Mouse (Mus musculus) macrophage (primary cell): ENCODE data around the gene Rfx6. TPM values are rescaled to one million over a fixed set of nuclear protein-coding genes. Genes with fewer than 3 reads are reported as not detected.

Experiments used
- H3K27ac ChIP-seq: fragments of 350-480 bp; formaldehyde crosslinking; 2 replicates; pipeline ENCODE4 v1.9.0; 2021
- H3K36me3 ChIP-seq: fragments of 350-480 bp; formaldehyde crosslinking; 2 replicates; pipeline ENCODE4 v1.9.0; 2021; ENCODE audit errors: inconsistent target
- H3K4me3 ChIP-seq: fragments of 350-480 bp; formaldehyde crosslinking; 2 replicates; pipeline ENCODE4 v1.9.0; 2021; ENCODE audit errors: inconsistent target
- H3K79me2 ChIP-seq: fragments of 350-480 bp; formaldehyde crosslinking; 2 replicates; pipeline ENCODE4 v1.9.0; 2021; ENCODE audit errors: inconsistent target
- WGBS: methylation state at CpG from one replicate; pipeline ENCODE4 v1.1.7; 2026; ENCODE audit warnings: inconsistent platforms; ENCODE audit not compliant: missing documents; 5-methylcytosine and 5-hydroxymethylcytosine counted together
- polyA plus RNA-seq: library from polyadenylated mRNA; stranded (reverse); fragments of 250-400 nt; gene quantifications from 3 replicates; pipeline ENCODE4 v1.2.4, GENCODE M21; 2018; ENCODE audit warnings: inconsistent platforms
- total RNA-seq, 78 experiments: library from RNA; depleted of rRNA; stranded (reverse); fragments of 250-400 nt; gene quantifications; 1 replicate in 9 of 78; 2 replicates in 24 of 78; 3 replicates in 43 of 78; 4 replicates in 2 of 78; pipeline ENCODE4 v1.2.4; 2018; ENCODE audit warnings: inconsistent platforms in 56 of 78

Rfx6 gene
- not detected for total RNA-seq (2018; cell fraction: chromatin; rRNA removed)
- not detected for total RNA-seq (2018; cell fraction: cytosol; rRNA removed)
- not detected for total RNA-seq (2018; cell fraction: nucleus; rRNA removed)
- polyA plus RNA-seq = not detected in 3 replicates

DNA sequence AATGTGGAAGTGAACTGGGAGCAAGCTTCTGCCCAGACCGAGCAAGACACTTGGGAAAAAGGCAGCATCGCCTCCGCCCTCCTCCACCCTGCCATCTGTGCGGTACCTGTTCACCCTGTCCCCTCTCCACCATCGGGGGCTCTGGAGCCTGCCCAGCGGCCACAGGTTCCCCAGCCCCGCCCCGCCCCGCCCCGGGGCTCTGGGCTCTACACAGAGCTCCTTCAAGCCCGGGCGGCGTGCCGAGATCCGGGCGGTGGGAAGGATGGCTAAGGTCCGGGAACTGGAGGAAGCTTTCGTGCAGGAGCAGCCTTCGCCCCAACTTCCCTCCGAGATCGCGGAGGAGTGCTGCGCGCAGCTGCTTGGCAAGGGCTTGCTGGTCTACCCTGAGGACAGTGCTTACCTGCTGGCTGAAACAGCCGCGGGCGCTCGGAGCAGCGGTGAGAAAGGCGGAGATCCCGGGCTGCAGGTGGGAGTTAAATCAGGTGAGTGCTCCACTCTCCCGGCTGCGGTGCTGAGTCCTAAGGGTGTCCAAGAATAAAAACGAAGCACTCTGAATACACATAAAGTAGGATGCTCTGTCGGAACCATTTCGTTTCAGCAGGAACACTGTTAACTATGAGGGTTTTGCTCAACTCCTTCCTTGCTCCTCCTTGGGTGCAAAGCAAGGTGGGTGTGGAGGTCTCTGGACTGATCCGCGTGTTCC, at the start of gene Rfx6:
Gene Rfx6, plus strand, starts transcription at position 209 of the 703 bp plus-strand sequence.
- WGBS = 5% methylated on average over 36 of the region's 38 CpGs
- H3K27ac ChIP-seq = no peak within 1 kb of the TSS
- H3K79me2 ChIP-seq = no peaks in the 10 kb centered on the region
- no peak within 1 kb of the TSS for H3K4me3 ChIP-seq
- H3K36me3 ChIP-seq = no peaks in the 10 kb centered on the region

DNA sequence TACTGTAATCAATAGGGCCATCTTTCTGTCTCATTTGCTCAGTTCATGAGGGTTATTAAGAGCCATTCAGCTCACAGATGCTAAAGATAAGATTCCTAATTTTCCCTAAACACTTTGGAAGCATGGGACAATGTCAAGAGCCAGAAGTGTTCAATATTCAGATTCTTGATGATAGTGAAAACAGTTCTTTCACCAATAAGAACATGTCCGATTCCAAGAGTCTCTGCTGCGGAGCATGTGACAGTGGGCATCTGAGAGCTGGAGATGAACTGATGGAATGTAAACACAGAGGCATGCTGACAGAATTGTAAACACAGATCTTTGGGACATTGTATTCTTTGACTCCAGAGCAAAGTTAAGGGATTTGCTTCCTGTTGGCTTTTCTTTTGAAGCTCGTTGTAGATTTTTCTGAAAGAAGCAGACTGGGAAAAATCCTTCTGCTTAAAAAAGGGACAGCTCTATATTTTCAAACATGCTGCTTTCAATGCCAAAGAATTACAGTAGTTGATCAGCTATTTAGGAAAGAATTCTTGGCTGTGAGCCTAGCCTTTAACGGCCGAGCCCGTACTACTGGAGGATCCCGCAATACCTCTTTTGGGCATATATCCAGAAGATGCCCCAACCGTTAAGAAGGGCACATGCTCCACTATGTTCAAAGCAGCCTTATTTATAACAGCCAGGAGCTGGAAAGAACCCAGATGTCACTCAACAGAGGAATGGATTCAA, 46.0 kb upstream of the Rfx6 start, which contains the start of gene Gprc6a:
Gene Gprc6a, minus strand, starts transcription at position 51 of the 726 bp plus-strand sequence.
- H3K36me3 ChIP-seq = no peaks in the 10 kb centered on the region
- no peak within 1 kb of the TSS for H3K4me3 ChIP-seq
- WGBS = 85% methylated on average over 8 of the region's 8 CpGs
- no peaks in the 10 kb centered on the region for H3K79me2 ChIP-seq
- H3K27ac ChIP-seq = no peak within 1 kb of the TSS

DNA sequence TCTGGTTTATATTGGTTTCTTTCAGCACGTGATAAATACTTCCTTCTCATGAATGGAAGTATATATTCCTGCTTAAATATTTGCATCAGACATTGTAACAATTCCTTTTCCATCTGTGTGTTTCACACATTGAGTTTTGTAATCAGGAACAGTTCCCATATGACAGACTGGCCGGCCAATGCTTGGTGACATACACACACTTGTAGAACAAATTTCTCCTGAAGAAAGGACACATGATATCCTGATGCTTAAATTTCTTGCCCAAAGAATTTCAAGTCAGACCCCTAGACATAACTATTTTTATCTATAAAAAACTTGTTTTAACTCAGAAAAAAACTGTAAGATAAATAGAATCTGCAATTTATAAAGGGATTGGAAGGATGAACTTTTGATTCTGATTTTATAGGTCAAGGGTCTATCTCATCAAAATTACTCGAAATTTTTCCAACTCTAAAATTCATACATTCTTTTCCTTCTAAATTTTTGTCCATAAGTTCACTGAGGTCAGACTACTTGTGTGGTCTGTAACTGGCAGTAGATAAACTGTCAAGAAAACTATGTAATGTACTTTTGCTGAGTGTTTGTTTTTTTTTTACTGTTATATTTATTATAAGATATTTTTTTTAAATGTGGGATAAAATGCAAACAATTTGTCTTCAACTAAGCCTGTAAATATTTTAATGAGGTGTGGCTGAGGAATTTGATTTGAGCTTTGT, 27.9 kb upstream of the Rfx6 start:
- WGBS = 76% methylated on average over 3 of the region's 3 CpGs
- H3K27ac ChIP-seq = no peak overlapping the region
- H3K4me3 ChIP-seq = no peak overlapping the region
- no peaks in the 10 kb centered on the region for H3K79me2 ChIP-seq
- no peaks in the 10 kb centered on the region for H3K36me3 ChIP-seq

DNA sequence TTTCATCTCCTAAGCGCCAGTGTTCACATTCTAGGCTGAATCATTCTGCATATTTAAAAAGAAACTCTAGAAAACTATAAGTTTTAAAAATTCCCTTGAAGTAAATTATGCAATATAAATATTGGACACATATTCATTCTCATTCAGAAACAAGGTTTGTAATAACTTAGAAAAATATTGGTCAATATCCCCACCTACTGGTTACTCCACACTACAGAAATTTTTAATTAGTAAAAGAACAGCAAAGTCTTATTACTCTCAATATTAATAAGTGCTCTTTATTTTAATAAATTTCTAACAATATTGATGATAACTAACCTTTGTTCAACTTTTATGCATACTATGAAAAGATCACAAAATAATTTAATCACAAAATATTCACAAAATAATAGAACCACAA, 20.2 kb upstream of the Rfx6 start:
- H3K27ac ChIP-seq = no peak overlapping the region
- WGBS = 62% methylated on average over 1 of the region's 1 CpGs
- no peaks in the 10 kb centered on the region for H3K79me2 ChIP-seq
- no peak overlapping the region for H3K4me3 ChIP-seq
- no peaks in the 10 kb centered on the region for H3K36me3 ChIP-seq

- no peaks in the 10 kb centered on the region for H3K79me2 ChIP-seq
- H3K4me3 ChIP-seq = no peak overlapping the region
- no peaks in the 10 kb centered on the region for H3K36me3 ChIP-seq
- H3K27ac ChIP-seq = no peak overlapping the region
Measured at GRCm38 (mm10) chr10:51669334-51669733, 8.2 kb upstream of the Rfx6 start.

- WGBS = 82% methylated on average over 4 of the region's 4 CpGs
- Histone ChIP-seq H3K79me2 (no peaks in the 10 kb centered on the region), H3K36me3 (no peaks in the 10 kb centered on the region), H3K27ac (no peak overlapping the region), H3K4me3 (no peak overlapping the region)
Measured at GRCm38 (mm10) chr10:51671583-51671982, 6.0 kb upstream of the Rfx6 start.

GRCm38 (mm10) chr10:51672082-51672779, 5.3 kb upstream of the Rfx6 start:
- 38% methylated on average over 1 of the region's 1 CpGs for WGBS
- no peak overlapping the region for H3K27ac ChIP-seq
- no peaks in the 10 kb centered on the region for H3K79me2 ChIP-seq
- no peaks in the 10 kb centered on the region for H3K36me3 ChIP-seq
- no peak overlapping the region for H3K4me3 ChIP-seq

DNA sequence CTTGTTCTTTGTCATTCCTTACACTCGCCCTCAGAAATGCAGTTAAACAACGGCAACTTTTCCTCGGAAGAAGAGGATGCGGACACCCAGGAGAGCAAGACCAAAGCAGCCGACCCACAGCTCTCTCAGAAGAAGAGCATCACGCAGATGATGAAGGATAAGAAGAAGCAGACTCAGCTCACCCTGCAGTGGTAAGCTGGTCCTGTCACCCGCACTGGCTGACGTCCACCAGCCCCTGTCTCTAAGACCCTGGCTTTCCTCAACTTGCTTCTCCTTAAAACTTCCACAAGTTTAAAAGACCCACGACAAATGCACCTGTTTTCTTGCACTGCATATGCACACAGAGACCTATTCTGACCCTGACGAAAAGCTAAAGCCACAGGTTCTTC, 689 bp downstream of the Rfx6 start:
- H3K36me3 ChIP-seq = no peaks in the 10 kb centered on the region
- no peak overlapping the region for H3K27ac ChIP-seq
- no peaks in the 10 kb centered on the region for H3K79me2 ChIP-seq
- H3K4me3 ChIP-seq = no peak overlapping the region
- 9% methylated on average over 10 of the region's 10 CpGs for WGBS

DNA sequence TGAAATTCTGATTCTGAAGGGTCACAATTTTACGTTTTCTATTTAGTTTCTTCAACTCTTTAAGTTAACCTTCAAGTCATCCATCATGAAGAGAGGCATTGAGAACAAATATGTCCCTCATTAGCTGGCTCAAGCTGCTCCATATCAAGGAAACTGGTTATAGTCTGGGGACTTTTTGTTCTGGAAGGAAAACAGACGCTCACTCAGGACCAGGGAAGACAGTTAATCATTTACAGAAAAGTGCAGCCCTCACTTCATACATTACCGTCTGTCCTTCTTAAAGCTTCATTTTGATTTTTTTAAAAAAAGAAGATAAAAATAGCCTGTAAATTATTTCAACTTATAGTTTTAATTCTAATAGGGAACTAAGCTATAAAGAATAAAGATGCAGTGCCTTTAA, 43.3 kb downstream of the Rfx6 start:
- WGBS = 71% methylated on average over 3 of the region's 3 CpGs
- H3K27ac ChIP-seq = no peak overlapping the region

DNA sequence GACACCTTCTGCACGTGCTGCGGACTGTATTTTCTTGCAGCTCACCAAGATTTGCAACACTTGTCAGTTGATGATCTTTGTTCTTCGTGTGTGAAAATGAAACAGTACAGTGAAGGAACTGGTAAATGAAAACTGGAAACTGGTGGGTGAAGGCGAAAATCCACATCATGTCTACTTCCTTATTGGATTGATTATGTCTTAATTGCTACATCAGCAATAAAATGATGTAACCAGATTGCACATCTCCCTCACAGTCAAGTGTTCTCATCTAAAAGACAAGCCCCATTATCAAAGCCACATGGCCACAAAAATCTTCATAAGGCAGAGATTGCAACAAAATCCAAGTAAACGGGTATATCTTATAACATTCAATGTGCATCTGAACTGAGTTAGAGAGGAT, 83.9 kb downstream of the Rfx6 start:
- H3K4me3 ChIP-seq = no peak overlapping the region
- 81% methylated on average over 5 of the region's 5 CpGs for WGBS
- no peak overlapping the region for H3K27ac ChIP-seq
- H3K36me3 ChIP-seq = no peaks in the 10 kb centered on the region
- H3K79me2 ChIP-seq = no peaks in the 10 kb centered on the region

More for the DNA sequence above, 43.3 kb downstream of the Rfx6 start:
- no peak overlapping the region for H3K4me3 ChIP-seq
- no peaks in the 10 kb centered on the region for H3K36me3 ChIP-seq
- H3K79me2 ChIP-seq = no peaks in the 10 kb centered on the region

GRCm38 (mm10) chr10:51763241-51763640, 85.7 kb downstream of the Rfx6 start:
- no peaks in the 10 kb centered on the region for H3K36me3 ChIP-seq
- no peak overlapping the region for H3K27ac ChIP-seq
- H3K4me3 ChIP-seq = no peak overlapping the region
- H3K79me2 ChIP-seq = no peaks in the 10 kb centered on the region
- 89% methylated on average over 2 of the region's 2 CpGs for WGBS

GRCm38 (mm10) chr10:51768445-51768844, 90.9 kb downstream of the Rfx6 start:
- H3K27ac ChIP-seq = no peak overlapping the region
- no peak overlapping the region for H3K4me3 ChIP-seq
- H3K79me2 ChIP-seq = no peaks in the 10 kb centered on the region
- H3K36me3 ChIP-seq = no peaks in the 10 kb centered on the region
- 76% methylated on average over 5 of the region's 5 CpGs for WGBS

DNA sequence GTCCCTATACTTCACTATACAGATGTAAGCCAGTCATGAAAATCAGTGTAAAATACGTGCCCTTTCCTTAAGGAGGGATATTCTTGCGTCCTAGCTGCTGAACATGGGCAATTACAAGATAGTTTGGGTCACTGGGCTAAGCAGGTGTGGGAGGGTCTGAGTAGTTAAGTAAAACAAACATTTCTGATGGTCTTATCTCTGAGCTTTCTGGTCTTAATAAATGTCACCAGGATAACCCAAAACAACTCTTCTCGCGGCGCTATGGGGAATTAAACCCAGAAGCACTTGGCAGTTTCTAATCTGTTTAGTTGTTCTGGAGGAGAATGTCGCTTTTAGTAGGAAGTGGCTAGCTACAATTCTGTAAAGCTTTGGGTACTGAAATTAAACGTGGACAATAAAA, 91.7 kb downstream of the Rfx6 start:
- Histone ChIP-seq H3K27ac (no peak overlapping the region), H3K36me3 (no peaks in the 10 kb centered on the region), H3K4me3 (no peak overlapping the region), H3K79me2 (no peaks in the 10 kb centered on the region)
- WGBS = 65% methylated on average over 7 of the region's 7 CpGs

DNA sequence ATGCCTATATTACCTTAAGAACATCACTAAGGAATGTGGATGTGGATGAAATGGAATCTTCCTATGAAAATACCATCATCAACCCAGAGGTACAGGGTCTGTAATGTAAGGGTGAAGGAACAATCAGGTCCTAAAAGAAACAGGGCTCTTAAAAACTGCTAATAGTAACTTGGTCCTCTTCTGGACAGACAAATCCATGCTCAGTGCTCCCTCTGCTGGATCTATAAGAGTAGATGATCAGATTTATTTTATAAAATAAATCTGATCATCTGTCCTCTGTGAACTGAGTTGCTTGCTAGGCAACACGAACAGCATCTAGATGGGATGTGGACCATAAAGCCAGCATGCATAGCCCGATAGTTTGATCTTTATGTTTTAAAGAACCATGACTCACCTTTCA, 102.1 kb downstream of the Rfx6 start:
- Histone ChIP-seq H3K4me3 (no peak overlapping the region), H3K27ac (no peak overlapping the region), H3K36me3 (no peaks in the 10 kb centered on the region), H3K79me2 (no peaks in the 10 kb centered on the region)
- WGBS = 67% methylated on average over 2 of the region's 2 CpGs
